Mouse (Mus musculus) heart, embryonic 12.5 days (tissue): ENCODE measurements around the gene Txn1. TPM values are rescaled to one million over a fixed set of nuclear protein-coding genes. Genes with fewer than 3 reads are reported as not detected.

Source experiments
- ATAC-seq: fragments of 200-750 bp; cut with Nextera tagmentation; 2 replicates; pipeline ENCODE4 v1.8.0; 2017; ENCODE audit warnings: moderate TSS enrichment, moderate library complexity; ENCODE audit not compliant: insufficient number of reproducible peaks, low FRiP score
- H3K27ac ChIP-seq: fragments of 300-500 bp; sonication (generic); 2 replicates; pipeline ENCODE4 v1.5.1; 2016; ENCODE audit warnings: mild to moderate bottlenecking, moderate library complexity; ENCODE audit not compliant: poor library complexity, severe bottlenecking
- H3K27me3 ChIP-seq: fragments of 300-500 bp; sonication (generic); replicated peaks from 2 replicates; pipeline ENCODE4 v1.6.1; 2016; ENCODE audit warnings: mild to moderate bottlenecking, moderate library complexity
- H3K36me3 ChIP-seq: fragments of 300-500 bp; sonication (generic); 2 replicates; pipeline ENCODE4 v1.6.1; 2016; ENCODE audit warnings: mild to moderate bottlenecking, moderate library complexity
- H3K4me1 ChIP-seq: fragments of 300-500 bp; sonication (generic); replicated peaks from 2 replicates; pipeline ENCODE4 v1.6.1; 2016; ENCODE audit warnings: mild to moderate bottlenecking
- H3K4me2 ChIP-seq: fragments of 300-500 bp; sonication (generic); 2 replicates; pipeline ENCODE4 v1.6.1; 2016; ENCODE audit warnings: mild to moderate bottlenecking, moderate library complexity
- H3K4me3 ChIP-seq: fragments of 300-500 bp; sonication (generic); 2 replicates; pipeline ENCODE4 v1.5.1; 2016; ENCODE audit warnings: mild to moderate bottlenecking
- H3K9ac ChIP-seq: fragments of 300-500 bp; sonication (generic); 2 replicates; pipeline ENCODE4 v1.6.1; 2016; ENCODE audit warnings: mild to moderate bottlenecking, moderate library complexity
- H3K9me3 ChIP-seq: fragments of 300-500 bp; sonication (generic); replicated peaks from 2 replicates; pipeline ENCODE4 v1.6.1; 2016; ENCODE audit warnings: mild to moderate bottlenecking, moderate library complexity
- WGBS: fragments of 180-500 bp; shearing (Covaris S2); methylation state at CpG from one replicate; pipeline ENCODE4 v1.1.7; 2016; 5-methylcytosine and 5-hydroxymethylcytosine counted together
- polyA plus RNA-seq: library from polyadenylated mRNA; unstranded; fragments of >200 nt; fragmentation: Nextera tagmentation; extraction: Ambion mirVana; gene quantifications from 2 replicates; pipeline ENCODE4 v1.2.1, GENCODE M21; 2016

The Txn1 gene
- 305 TPM in 2 replicates for polyA plus RNA-seq

- H3K4me2 ChIP-seq = peak within 1 kb of the TSS; percentile 73
These were observed at the start of gene Txn1 for GRCm38 (mm10) chr4:57956029-57956960. TSS of gene Txn1 (minus strand) at chr4:57956411.

GRCm38 (mm10) chr4:58003501-58003900 lies 47.3 kb upstream of the Txn1 start:
- ATAC-seq = no peak
- H3K9ac ChIP-seq = no peak overlapping the region
- H3K9me3 ChIP-seq = no peaks in the 10 kb centered on the region

More at GRCm38 (mm10) chr4:57956029-57956960, at the start of gene Txn1:
- Histone ChIP-seq H3K27ac (peak within 1 kb of the TSS; percentile 95), H3K36me3 (peaks cover 7% of the 10 kb centered on the region), H3K4me1 (peaks cover 31% of the 10 kb centered on the region), H3K4me3 (peak within 1 kb of the TSS; percentile 92), H3K27me3 (no peaks in the 10 kb centered on the region), H3K9me3 (0 out of 2 replicates have a peak, but pooled peaks cover 3% of the 10 kb centered on the region), H3K9ac (peak within 1 kb of the TSS; percentile 82)
- ATAC-seq = peak; percentile 98
- WGBS = under 1% methylated on average over 71 of the region's 71 CpGs

GRCm38 (mm10) chr4:57991425-57991824 lies 35.2 kb upstream of the Txn1 start:
- no peaks in the 10 kb centered on the region for H3K36me3 ChIP-seq
- no peak overlapping the region for H3K27ac ChIP-seq
- H3K4me2 ChIP-seq = no peak overlapping the region
- 77% methylated on average over 1 of the region's 1 CpGs for WGBS
- no peaks in the 10 kb centered on the region for H3K27me3 ChIP-seq
- no peaks in the 10 kb centered on the region for H3K9me3 ChIP-seq
- no peak overlapping the region for H3K9ac ChIP-seq
- no peak for ATAC-seq
- no peak overlapping the region for H3K4me3 ChIP-seq
- no peaks in the 10 kb centered on the region for H3K4me1 ChIP-seq

More at GRCm38 (mm10) chr4:58003501-58003900, 47.3 kb upstream of the Txn1 start:
- H3K36me3 ChIP-seq = no peaks in the 10 kb centered on the region
- H3K4me3 ChIP-seq = no peak overlapping the region
- H3K27ac ChIP-seq = no peak overlapping the region
- 70% methylated on average over 3 of the region's 3 CpGs for WGBS
- no peak overlapping the region for H3K4me2 ChIP-seq
- no peaks in the 10 kb centered on the region for H3K27me3 ChIP-seq
- no peaks in the 10 kb centered on the region for H3K4me1 ChIP-seq

- no peak for ATAC-seq
- Histone ChIP-seq H3K9ac (no peak overlapping the region), H3K9me3 (0 out of 2 replicates have a peak, but pooled peaks cover 6% of the 10 kb centered on the region), H3K4me2 (no peak overlapping the region), H3K27ac (no peak overlapping the region), H3K27me3 (no peaks in the 10 kb centered on the region), H3K4me1 (no peaks in the 10 kb centered on the region), H3K4me3 (no peak overlapping the region), H3K36me3 (no peaks in the 10 kb centered on the region)
- WGBS = 90% methylated on average over 6 of the region's 6 CpGs
These were observed 18.3 kb upstream of the Txn1 start for GRCm38 (mm10) chr4:57974400-57975117.

- H3K27ac ChIP-seq = no peak overlapping the region
- H3K36me3 ChIP-seq = no peaks in the 10 kb centered on the region
- H3K4me3 ChIP-seq = no peak overlapping the region
- no peaks in the 10 kb centered on the region for H3K9me3 ChIP-seq
- no peaks in the 10 kb centered on the region for H3K4me1 ChIP-seq
- 71% methylated on average over 6 of the region's 6 CpGs for WGBS
- H3K9ac ChIP-seq = no peak overlapping the region
- H3K4me2 ChIP-seq = no peak overlapping the region
- no peak for ATAC-seq
- no peaks in the 10 kb centered on the region for H3K27me3 ChIP-seq
These were observed 17.5 kb upstream of the Txn1 start for GRCm38 (mm10) chr4:57973592-57974268.

- no peak overlapping the region for H3K27ac ChIP-seq
- H3K9me3 ChIP-seq = no peaks in the 10 kb centered on the region
- H3K4me1 ChIP-seq = no peaks in the 10 kb centered on the region
- no peak overlapping the region for H3K4me3 ChIP-seq
- no peak for ATAC-seq
- no peaks in the 10 kb centered on the region for H3K27me3 ChIP-seq
- no peak overlapping the region for H3K4me2 ChIP-seq
- H3K9ac ChIP-seq = no peak overlapping the region
- no peaks in the 10 kb centered on the region for H3K36me3 ChIP-seq
These were observed 14.1 kb upstream of the Txn1 start for GRCm38 (mm10) chr4:57970285-57970684.

- Histone ChIP-seq H3K9me3 (no peaks in the 10 kb centered on the region), H3K4me1 (no peaks in the 10 kb centered on the region), H3K27ac (no peak overlapping the region), H3K27me3 (no peaks in the 10 kb centered on the region), H3K4me2 (no peak overlapping the region), H3K9ac (no peak overlapping the region), H3K36me3 (no peaks in the 10 kb centered on the region), H3K4me3 (no peak overlapping the region)
- 66% methylated on average over 3 of the region's 3 CpGs for WGBS
- ATAC-seq = no peak
These were observed 11.0 kb upstream of the Txn1 start for GRCm38 (mm10) chr4:57967195-57967594.

GRCm38 (mm10) chr4:57965516-57965915 lies 9.3 kb upstream of the Txn1 start:
- no peak for ATAC-seq
- WGBS = 91% methylated on average over 4 of the region's 4 CpGs

GRCm38 (mm10) chr4:57964143-57964542 lies 7.9 kb upstream of the Txn1 start:
- 46% methylated on average over 1 of the region's 1 CpGs for WGBS
- H3K4me2 ChIP-seq = no peak overlapping the region
- no peaks in the 10 kb centered on the region for H3K4me1 ChIP-seq
- no peaks in the 10 kb centered on the region for H3K27me3 ChIP-seq
- ATAC-seq = no peak
- H3K27ac ChIP-seq = no peak overlapping the region
- no peaks in the 10 kb centered on the region for H3K9me3 ChIP-seq
- H3K4me3 ChIP-seq = no peak overlapping the region
- no peak overlapping the region for H3K9ac ChIP-seq
- H3K36me3 ChIP-seq = no peaks in the 10 kb centered on the region

More at GRCm38 (mm10) chr4:57965516-57965915, 9.3 kb upstream of the Txn1 start:
- Histone ChIP-seq H3K9ac (no peak overlapping the region), H3K4me1 (no peaks in the 10 kb centered on the region), H3K36me3 (no peaks in the 10 kb centered on the region), H3K27me3 (no peaks in the 10 kb centered on the region), H3K4me2 (no peak overlapping the region), H3K27ac (no peak overlapping the region), H3K9me3 (no peaks in the 10 kb centered on the region), H3K4me3 (no peak overlapping the region)

- Histone ChIP-seq H3K36me3 (no peaks in the 10 kb centered on the region), H3K4me2 (no peak overlapping the region), H3K4me3 (no peak overlapping the region), H3K9ac (no peak overlapping the region), H3K27me3 (no peaks in the 10 kb centered on the region), H3K4me1 (peaks cover 26% of the 10 kb centered on the region), H3K9me3 (no peaks in the 10 kb centered on the region), H3K27ac (no peak overlapping the region)
- ATAC-seq = no peak
- 87% methylated on average over 8 of the region's 8 CpGs for WGBS
These were observed 2.8 kb upstream of the Txn1 start for GRCm38 (mm10) chr4:57959056-57959455.

GRCm38 (mm10) chr4:57958098-57958497 lies 1.9 kb upstream of the Txn1 start:
- 79% methylated on average over 9 of the region's 9 CpGs for WGBS
- no peak overlapping the region for H3K4me2 ChIP-seq
- H3K9me3 ChIP-seq = no peaks in the 10 kb centered on the region
- no peak overlapping the region for H3K9ac ChIP-seq
- no peaks in the 10 kb centered on the region for H3K27me3 ChIP-seq
- ATAC-seq = no peak
- no peaks in the 10 kb centered on the region for H3K36me3 ChIP-seq
- no peak overlapping the region for H3K27ac ChIP-seq
- peaks cover 31% of the 10 kb centered on the region for H3K4me1 ChIP-seq
- no peak overlapping the region for H3K4me3 ChIP-seq
